Mouse (Mus musculus): Measurements from ENCODE around the gene Appl1. TPM values are rescaled to one million over a fixed set of nuclear protein-coding genes. Genes with fewer than 3 reads are reported as not detected.

The Appl1 gene
- polyA plus RNA-seq, 1 experiment from 2014 or later: 51.3 TPM

GRCm38 (mm10) chr14:26899490-26899889 is 71.5 kb downstream of the Appl1 start:
- no peak overlapping the region for H3K9ac ChIP-seq
- no peak for ATAC-seq (ENCODE audit: insufficient number of reproducible peaks, insufficient read depth, low FRiP score, low TSS enrichment)
- no peak overlapping the region for H3K4me3 ChIP-seq
- no peak overlapping the region for H3K27ac ChIP-seq
- no peaks in the 10 kb centered on the region for H3K36me3 ChIP-seq
- H3K27me3 ChIP-seq: no peaks in the 10 kb centered on the region
- 75% methylated on average over 2 of the region's 2 CpGs for WGBS
- no peaks in the 10 kb centered on the region for H3K9me3 ChIP-seq
- no peaks in the 10 kb centered on the region for H3K4me1 ChIP-seq
- H3K4me2 ChIP-seq (replicated peaks): no peak overlapping the region

- 92% methylated on average over 4 of the region's 4 CpGs for whole genome bisulfite sequencing
- H3K4me1 ChIP-seq: no peaks in the 10 kb centered on the region
- H3K9me3 ChIP-seq: no peaks in the 10 kb centered on the region
- H3K4me3 ChIP-seq: no peak within 1 kb of the TSS
- no peak within 1 kb of the TSS for H3K9ac ChIP-seq
- no peak within 1 kb of the TSS for H3K27ac ChIP-seq
- H3K36me3 ChIP-seq: no peaks in the 10 kb centered on the region
- H3K4me2 ChIP-seq (replicated peaks): no peak within 1 kb of the TSS
- no peaks in the 10 kb centered on the region for H3K27me3 ChIP-seq
- no peak for ATAC-seq (ENCODE audit: insufficient number of reproducible peaks, insufficient read depth, low FRiP score, low TSS enrichment)
Measured at GRCm38 (mm10) chr14:26894392-26894791, 76.6 kb downstream of the Appl1 start, which contains the start of gene Asb14. Gene Asb14, plus strand, starts transcription at chr14:26894557.

- no peaks in the 10 kb centered on the region for H3K27me3 ChIP-seq
- H3K36me3 ChIP-seq: no peaks in the 10 kb centered on the region
- no peak overlapping the region for H3K4me2 ChIP-seq (replicated peaks)
- WGBS: 93% methylated on average over 3 of the region's 3 CpGs
- no peak overlapping the region for H3K4me3 ChIP-seq
- H3K9me3 ChIP-seq: no peaks in the 10 kb centered on the region
- ATAC-seq (ENCODE audit: insufficient number of reproducible peaks, insufficient read depth, low FRiP score, low TSS enrichment): no peak
- no peak overlapping the region for H3K27ac ChIP-seq
- no peak overlapping the region for H3K9ac ChIP-seq
- H3K4me1 ChIP-seq: no peaks in the 10 kb centered on the region
Measured at GRCm38 (mm10) chr14:26890777-26891176, 80.3 kb downstream of the Appl1 start.

- no peak for ATAC-seq (ENCODE audit: insufficient number of reproducible peaks, insufficient read depth, low FRiP score, low TSS enrichment)
- 80% methylated on average over 3 of the region's 3 CpGs for WGBS
Measured at GRCm38 (mm10) chr14:26887244-26887643, 83.8 kb downstream of the Appl1 start.

GRCm38 (mm10) chr14:26881700-26882099 is 89.3 kb downstream of the Appl1 start:
- ATAC-seq (ENCODE audit: insufficient number of reproducible peaks, insufficient read depth, low FRiP score, low TSS enrichment): no peak
- Histone ChIP-seq H3K27ac (no peak overlapping the region), H3K4me1 (no peaks in the 10 kb centered on the region), H3K4me3 (no peak overlapping the region), H3K36me3 (no peaks in the 10 kb centered on the region), H3K9ac (no peak overlapping the region), H3K9me3 (no peaks in the 10 kb centered on the region), H3K4me2 (replicated peaks) (no peak overlapping the region), H3K27me3 (no peaks in the 10 kb centered on the region)
- 83% methylated on average over 5 of the region's 5 CpGs for WGBS

More at GRCm38 (mm10) chr14:26887244-26887643, 83.8 kb downstream of the Appl1 start:
- Histone ChIP-seq H3K27ac (no peak overlapping the region), H3K9me3 (no peaks in the 10 kb centered on the region), H3K27me3 (no peaks in the 10 kb centered on the region), H3K4me2 (replicated peaks) (no peak overlapping the region), H3K4me1 (no peaks in the 10 kb centered on the region), H3K4me3 (no peak overlapping the region), H3K36me3 (no peaks in the 10 kb centered on the region), H3K9ac (no peak overlapping the region)

- Histone ChIP-seq H3K27me3 (no peaks in the 10 kb centered on the region), H3K4me1 (no peaks in the 10 kb centered on the region), H3K4me3 (no peak overlapping the region), H3K9me3 (no peaks in the 10 kb centered on the region), H3K36me3 (no peaks in the 10 kb centered on the region), H3K9ac (no peak overlapping the region), H3K4me2 (replicated peaks) (no peak overlapping the region), H3K27ac (no peak overlapping the region)
- WGBS: 69% methylated on average over 2 of the region's 2 CpGs
- ATAC-seq (ENCODE audit: insufficient number of reproducible peaks, insufficient read depth, low FRiP score, low TSS enrichment): no peak
Measured at GRCm38 (mm10) chr14:26879976-26880375, 91.1 kb downstream of the Appl1 start.

- 84% methylated on average over 4 of the region's 4 CpGs for WGBS
- no peaks in the 10 kb centered on the region for H3K4me1 ChIP-seq
- no peak overlapping the region for H3K4me2 ChIP-seq (replicated peaks)
- no peaks in the 10 kb centered on the region for H3K27me3 ChIP-seq
- no peak overlapping the region for H3K27ac ChIP-seq
- H3K36me3 ChIP-seq: no peaks in the 10 kb centered on the region
- no peak for ATAC-seq (ENCODE audit: insufficient number of reproducible peaks, insufficient read depth, low FRiP score, low TSS enrichment)
- H3K9me3 ChIP-seq: no peaks in the 10 kb centered on the region
- H3K4me3 ChIP-seq: no peak overlapping the region
- no peak overlapping the region for H3K9ac ChIP-seq
Measured at GRCm38 (mm10) chr14:26878756-26879155, 92.3 kb downstream of the Appl1 start.

Other genes with a start within 250 kb of the Appl1 start
- gene Asb14, start 76.7 kb downstream of the Appl1 start, polyA plus RNA-seq (2016; fragmentation: Nextera tagmentation; extraction: Ambion mirVana): 0.12 TPM in 1 of 2 replicates, not detected in the other
- gene Hesx1, start 23.2 kb upstream of the Appl1 start, polyA plus RNA-seq (2016; fragmentation: Nextera tagmentation; extraction: Ambion mirVana): 0.88 and 2.7 TPM in 2 replicates
- 10.3 and 11.2 TPM in 2 replicates for gene Il17rd, start 67.7 kb upstream of the Appl1 start, polyA plus RNA-seq (2016; fragmentation: Nextera tagmentation; extraction: Ambion mirVana)
- gene Arhgef3, start 143.7 kb upstream of the Appl1 start, polyA plus RNA-seq (2016; fragmentation: Nextera tagmentation; extraction: Ambion mirVana): 8.1 and 8.4 TPM in 2 replicates